Mouse (Mus musculus) hindbrain, embryonic 13.5 days (tissue): ENCODE data around the gene Nxf1. TPM values are rescaled to one million over a fixed set of nuclear protein-coding genes. Genes with fewer than 3 reads are reported as not detected.
"Not testable (repeated sequence)": the region's sequence is repeated elsewhere in the genome, so short reads cannot be mapped to it uniquely, and the experiment has no call there.

Experiments
- ATAC-seq: fragments of 200-750 bp; cut with Nextera tagmentation; 2 replicates; pipeline ENCODE4 v1.8.0; 2017; ENCODE audit warnings: moderate TSS enrichment; ENCODE audit not compliant: low FRiP score
- H3K27ac ChIP-seq: fragments of 300-500 bp; sonication (generic); 2 replicates; pipeline ENCODE4 v1.5.1; 2015; ENCODE audit warnings: inconsistent platforms, mild to moderate bottlenecking, moderate library complexity
- H3K27me3 ChIP-seq: fragments of 300-500 bp; sonication (generic); 2 replicates; pipeline ENCODE4 v1.6.1; 2015; ENCODE audit warnings: mild to moderate bottlenecking, inconsistent platforms
- H3K36me3 ChIP-seq: fragments of 300-500 bp; sonication (generic); 2 replicates; pipeline ENCODE4 v1.6.1; 2015; ENCODE audit warnings: mild to moderate bottlenecking, inconsistent platforms
- H3K4me1 ChIP-seq: fragments of 300-500 bp; sonication (generic); replicated peaks from 2 replicates; pipeline ENCODE4 v1.6.1; 2015; ENCODE audit warnings: inconsistent platforms
- H3K4me2 ChIP-seq: fragments of 300-500 bp; sonication (generic); 2 replicates; pipeline ENCODE4 v1.6.1; 2015; ENCODE audit warnings: inconsistent platforms, mild to moderate bottlenecking, moderate library complexity
- H3K4me3 ChIP-seq: fragments of 300-500 bp; sonication (generic); 2 replicates; pipeline ENCODE4 v1.5.1; 2015; ENCODE audit warnings: mild to moderate bottlenecking, inconsistent platforms
- H3K9ac ChIP-seq: fragments of 300-500 bp; sonication (generic); 2 replicates; pipeline ENCODE4 v1.6.1; 2015; ENCODE audit warnings: mild to moderate bottlenecking, inconsistent platforms
- H3K9me3 ChIP-seq: fragments of 300-500 bp; sonication (generic); 2 replicates; pipeline ENCODE4 v1.6.1; 2016; ENCODE audit warnings: inconsistent platforms
- WGBS: fragments of 180-500 bp; shearing (Covaris S2); methylation state at CpG from one replicate; pipeline ENCODE4 v1.1.7; 2015; 5-methylcytosine and 5-hydroxymethylcytosine counted together
- polyA plus RNA-seq: library from polyadenylated mRNA; unstranded; fragments of >200 nt; fragmentation: Nextera tagmentation; extraction: Ambion mirVana; gene quantifications from 2 replicates; pipeline ENCODE4 v1.2.1, GENCODE M21; 2015

Gene Nxf1
- polyA plus RNA-seq, 1 experiment from 2014 or later: 170 TPM

DNA sequence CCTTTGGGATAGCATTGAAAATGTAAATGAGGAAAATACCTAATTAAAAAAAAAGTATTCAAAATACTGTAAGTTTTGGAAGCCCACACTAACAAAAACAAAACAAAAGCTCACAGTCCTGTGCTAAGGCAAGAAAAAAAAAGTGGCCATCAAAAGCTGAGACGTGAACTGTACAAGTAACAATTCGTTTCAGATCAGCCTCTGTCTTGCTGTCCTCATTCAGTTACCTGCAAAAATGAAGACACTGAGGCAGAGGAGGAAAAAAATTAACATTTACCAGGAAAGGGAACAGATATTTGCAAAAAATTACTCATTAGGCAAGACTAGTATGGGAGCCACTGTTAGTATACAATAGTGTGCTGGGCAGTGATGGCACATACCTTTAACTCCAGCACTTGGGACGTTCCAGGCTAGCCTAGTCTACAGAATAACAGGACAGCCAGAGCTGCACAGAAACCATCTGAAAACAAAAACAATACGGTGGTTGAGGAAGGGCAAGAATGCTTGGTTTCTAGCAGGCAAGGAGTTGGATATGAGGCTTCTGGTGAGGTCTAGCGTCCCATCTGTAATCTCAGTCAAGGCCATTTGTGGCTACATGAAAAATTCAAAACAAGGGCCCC is 29.3 kb upstream of the Nxf1 start:
- Histone ChIP-seq H3K4me1 (peaks cover 22% of the 10 kb centered on the region), H3K27ac (no peak overlapping the region), H3K9me3 (no peaks in the 10 kb centered on the region), H3K9ac (no peak overlapping the region), H3K36me3 (peaks cover 28% of the 10 kb centered on the region), H3K27me3 (no peaks in the 10 kb centered on the region; the same call in 1 of the 2 replicates), H3K4me2 (no peak overlapping the region), H3K4me3 (no peak overlapping the region)
- ATAC-seq: no peak
- whole genome bisulfite sequencing: 35% methylated on average over 5 of the region's 5 CpGs

DNA sequence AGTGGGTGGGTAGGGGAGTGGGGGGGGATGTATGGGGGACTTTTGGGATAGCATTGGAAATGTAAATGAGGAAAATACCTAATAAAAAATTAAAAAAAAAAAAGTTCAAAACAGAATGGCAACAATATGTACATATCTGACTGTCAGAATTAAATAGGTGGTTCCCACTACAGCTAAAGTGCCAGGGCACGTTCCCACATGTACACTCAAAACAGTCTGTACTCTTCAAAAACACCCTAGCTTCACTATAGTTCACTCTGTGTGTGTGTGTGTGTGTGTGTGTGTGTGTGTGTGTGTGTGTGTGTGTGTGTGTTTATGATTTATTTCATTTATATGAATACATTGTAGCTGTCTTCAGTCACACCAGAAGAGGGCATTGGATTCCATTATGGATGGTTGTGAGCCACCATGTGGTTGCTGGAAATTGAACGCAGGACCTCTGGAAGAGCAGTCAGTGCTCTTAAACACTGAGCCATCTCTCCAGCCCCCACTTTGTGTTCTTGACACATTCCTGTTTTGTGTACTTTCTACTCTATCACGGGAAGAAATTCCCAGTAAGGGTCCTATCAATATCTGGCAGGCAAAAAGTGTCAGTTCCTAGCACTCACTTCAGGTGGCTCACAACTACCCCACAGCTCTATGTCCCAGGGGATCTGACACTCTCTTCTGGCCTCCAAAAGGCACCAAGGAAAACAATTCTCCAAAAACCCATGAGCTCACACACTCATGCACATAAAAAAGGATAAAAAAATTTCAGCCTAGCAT is 28.4 kb upstream of the Nxf1 start:
- not testable (repeated sequence) for H3K9ac ChIP-seq, ATAC-seq, H3K9me3 ChIP-seq, H3K27ac ChIP-seq, H3K4me2 ChIP-seq, H3K27me3 ChIP-seq, H3K4me3 ChIP-seq
- Histone ChIP-seq H3K36me3 (peaks cover 28% of the 10 kb centered on the region), H3K4me1 (peaks cover 22% of the 10 kb centered on the region)
- 47% methylated on average over 3 of the region's 3 CpGs for WGBS

DNA sequence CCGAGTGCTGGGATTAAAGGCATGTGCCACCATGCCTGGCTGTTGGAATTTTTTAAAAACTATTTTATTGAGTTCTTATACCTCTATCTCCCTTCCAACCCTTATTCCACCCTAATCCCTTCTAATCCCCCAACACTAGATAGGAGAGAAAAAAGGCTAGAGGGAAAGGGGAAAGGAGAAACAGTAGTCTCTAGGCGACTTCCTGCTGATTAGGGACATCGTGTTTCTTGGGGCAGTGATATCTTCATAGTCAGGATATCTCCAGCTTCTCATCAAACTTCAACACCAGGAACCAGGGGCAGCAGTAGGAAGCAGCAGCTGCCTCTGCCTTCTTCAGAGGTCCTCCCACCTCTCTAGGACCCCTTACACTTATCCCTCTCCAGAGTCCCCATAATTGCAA is 22.5 kb upstream of the Nxf1 start:
- Histone ChIP-seq H3K4me1 (peaks cover 18% of the 10 kb centered on the region), H3K4me3 (no peak overlapping the region), H3K9ac (no peak overlapping the region), H3K27me3 (no peaks in the 10 kb centered on the region; the same call in 1 of the 2 replicates), H3K4me2 (no peak overlapping the region), H3K27ac (no peak overlapping the region), H3K36me3 (peaks cover 19% of the 10 kb centered on the region), H3K9me3 (no peaks in the 10 kb centered on the region)
- 80% methylated on average over 3 of the region's 3 CpGs for WGBS
- no peak for ATAC-seq

DNA sequence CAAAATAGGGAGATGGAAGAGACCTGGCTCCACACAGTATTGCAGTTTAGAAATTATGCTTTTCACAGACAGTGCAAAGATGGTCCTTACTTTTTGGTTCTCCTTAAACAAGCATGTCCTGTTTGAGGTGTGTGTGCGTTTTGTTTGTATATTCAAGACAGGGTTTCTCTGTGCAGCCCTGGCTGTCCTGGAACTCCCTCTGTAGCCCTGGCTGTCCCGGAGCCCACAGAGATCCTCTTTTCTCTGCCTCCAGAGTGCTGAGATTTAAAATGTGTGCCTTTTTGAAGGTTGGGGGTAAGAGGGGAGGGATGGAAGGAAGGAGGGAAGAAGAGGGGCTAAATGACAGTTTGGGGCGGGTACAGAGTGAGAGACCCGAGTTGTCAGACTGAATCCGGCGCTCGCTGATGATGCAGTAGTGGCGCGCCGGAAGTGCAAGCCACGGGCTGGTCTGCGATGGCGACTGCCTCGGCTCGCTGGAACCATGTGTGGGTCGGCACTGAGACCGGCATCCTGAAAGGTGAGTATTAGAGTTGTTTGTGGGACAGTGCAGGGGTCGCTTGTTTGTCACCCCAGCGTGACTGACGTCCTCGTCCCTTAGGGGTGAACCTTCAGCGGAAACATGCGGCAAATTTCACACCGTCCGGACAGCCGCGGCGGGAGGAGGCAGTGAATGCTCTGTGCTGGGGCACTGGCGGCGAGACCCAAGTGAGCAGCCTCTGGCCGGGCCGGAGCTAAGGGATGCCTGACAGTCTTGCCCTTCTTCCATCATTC is 21.3 kb upstream of the Nxf1 start, which contains the start of gene Wdr74:
Gene Wdr74, plus strand, starts transcription at position 439 of the 771 bp plus-strand sequence.
- Histone ChIP-seq H3K4me1 (peaks cover 22% of the 10 kb centered on the region), H3K27ac (peak within 1 kb of the TSS; percentile 81), H3K9ac (peak within 1 kb of the TSS; percentile 87), H3K4me2 (peak within 1 kb of the TSS; percentile 95), H3K27me3 (no peaks in the 10 kb centered on the region; the same call in 1 of the 2 replicates), H3K4me3 (peak within 1 kb of the TSS; percentile 85), H3K9me3 (no peaks in the 10 kb centered on the region), H3K36me3 (peaks cover 32% of the 10 kb centered on the region)
- WGBS: under 1% methylated on average over 32 of the region's 32 CpGs
- ATAC-seq: peak; percentile 94

DNA sequence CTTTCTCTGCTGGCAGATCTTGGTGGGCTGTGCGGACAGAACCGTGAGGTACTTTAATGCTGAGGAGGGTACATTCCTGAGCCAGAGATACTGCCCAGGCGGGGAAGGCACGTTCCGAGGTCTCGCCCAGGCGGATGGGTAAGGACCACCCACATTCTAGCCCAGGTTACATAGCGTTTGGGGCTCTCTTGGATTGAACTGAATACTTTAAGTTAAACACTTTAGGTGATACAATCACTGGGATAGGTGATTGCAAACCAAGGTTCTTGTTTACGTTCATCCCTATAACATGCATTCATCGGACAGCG is 20.8 kb upstream of the Nxf1 start:
- peaks cover 32% of the 10 kb centered on the region for H3K36me3 ChIP-seq
- peak overlapping the region; percentile 95 for H3K4me2 ChIP-seq
- H3K4me3 ChIP-seq: peak overlapping the region; percentile 85
- H3K9me3 ChIP-seq: no peaks in the 10 kb centered on the region
- peaks cover 27% of the 10 kb centered on the region for H3K4me1 ChIP-seq
- ATAC-seq: peak; percentile 49
- peak overlapping the region; percentile 87 for H3K9ac ChIP-seq
- H3K27me3 ChIP-seq: no peaks in the 10 kb centered on the region; the same call in 1 of the 2 replicates
- peak overlapping the region; percentile 81; the same call in 1 of the 2 replicates for H3K27ac ChIP-seq
- WGBS: 2% methylated on average over 11 of the region's 11 CpGs

DNA sequence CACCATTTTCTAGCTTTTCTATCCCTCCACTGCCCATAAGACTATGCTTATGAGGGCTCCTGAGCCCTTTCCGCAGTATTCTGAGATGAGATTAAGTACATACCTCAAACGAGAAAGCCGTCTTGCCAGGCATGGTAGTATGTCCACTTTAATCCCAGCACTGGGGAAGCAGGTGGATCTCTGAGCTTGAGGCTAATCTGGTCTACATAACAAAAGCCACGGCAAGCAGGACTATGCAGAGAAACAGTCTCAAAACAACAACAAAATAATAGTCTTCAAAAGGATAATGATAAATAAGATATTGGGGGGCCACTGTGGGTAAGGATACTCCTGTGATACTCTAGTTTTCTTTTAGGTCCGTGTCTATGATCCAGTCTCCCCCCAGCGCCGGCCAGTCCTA is 18.0 kb upstream of the Nxf1 start:
- ATAC-seq: no peak
- WGBS: 90% methylated on average over 7 of the region's 7 CpGs
- H3K36me3 ChIP-seq: peaks cover 44% of the 10 kb centered on the region
- H3K9ac ChIP-seq: no peak overlapping the region
- no peak overlapping the region for H3K4me3 ChIP-seq
- H3K9me3 ChIP-seq: no peaks in the 10 kb centered on the region
- H3K27ac ChIP-seq: no peak overlapping the region
- no peak overlapping the region for H3K4me2 ChIP-seq
- peaks cover 41% of the 10 kb centered on the region for H3K4me1 ChIP-seq
- H3K27me3 ChIP-seq: no peaks in the 10 kb centered on the region

DNA sequence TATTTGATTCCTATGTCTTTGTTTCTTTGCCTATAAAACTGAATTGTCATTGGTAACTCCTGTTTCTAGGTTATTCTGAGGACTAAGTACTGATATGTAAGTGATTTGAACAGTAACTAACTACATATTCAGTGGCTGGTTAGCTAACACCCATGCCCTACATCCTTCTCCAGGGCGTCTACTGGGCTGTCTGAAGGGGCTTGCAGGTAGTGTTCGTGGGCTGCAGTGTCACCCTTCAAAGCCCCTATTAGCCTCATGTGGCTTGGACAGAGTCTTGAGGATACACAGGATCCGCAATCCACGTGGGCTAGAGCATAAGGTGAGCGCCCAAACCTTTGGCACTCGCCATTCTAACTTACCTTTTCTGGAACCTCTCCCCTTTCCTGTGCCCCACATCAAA is 17.2 kb upstream of the Nxf1 start:
- no peaks in the 10 kb centered on the region for H3K9me3 ChIP-seq
- H3K4me3 ChIP-seq: no peak overlapping the region
- H3K27me3 ChIP-seq: no peaks in the 10 kb centered on the region
- ATAC-seq: no peak
- H3K4me1 ChIP-seq: peaks cover 41% of the 10 kb centered on the region
- H3K9ac ChIP-seq: no peak overlapping the region
- no peak overlapping the region for H3K4me2 ChIP-seq
- WGBS: 94% methylated on average over 6 of the region's 6 CpGs
- H3K27ac ChIP-seq: no peak overlapping the region
- peaks cover 51% of the 10 kb centered on the region for H3K36me3 ChIP-seq

DNA sequence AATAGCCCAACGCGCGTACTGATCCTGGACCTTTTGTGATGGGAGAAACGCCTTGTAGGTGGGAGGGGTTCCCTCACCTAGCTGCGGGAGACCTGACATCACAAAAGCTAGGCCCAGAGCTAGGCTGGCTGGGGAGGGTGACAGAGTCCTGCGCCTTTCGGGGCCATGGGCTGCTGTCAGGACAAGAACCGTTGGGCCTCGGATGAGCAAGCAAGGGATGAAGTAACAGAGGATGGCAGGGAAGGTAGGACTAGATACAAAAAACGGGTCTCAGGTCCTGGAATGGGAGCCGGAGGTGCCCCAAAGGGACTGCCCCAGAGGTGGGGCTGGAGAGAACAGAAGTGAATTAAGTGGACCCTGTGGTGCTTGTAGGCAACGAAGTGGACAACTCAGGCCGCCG is 16.3 kb upstream of the Nxf1 start, which contains the start of gene 1700092M07Rik:
Gene 1700092M07Rik, plus strand, starts transcription at position 116 of the 400 bp plus-strand sequence.
- Histone ChIP-seq H3K27me3 (no peaks in the 10 kb centered on the region), H3K27ac (peak within 1 kb of the TSS; percentile 96), H3K9ac (peak within 1 kb of the TSS; percentile 93), H3K4me3 (peak within 1 kb of the TSS; percentile 92), H3K4me2 (peak within 1 kb of the TSS; percentile 98), H3K36me3 (peaks cover 61% of the 10 kb centered on the region), H3K4me1 (peaks cover 36% of the 10 kb centered on the region), H3K9me3 (no peaks in the 10 kb centered on the region)
- 70% methylated on average over 14 of the region's 14 CpGs for WGBS
- ATAC-seq: no peak

DNA sequence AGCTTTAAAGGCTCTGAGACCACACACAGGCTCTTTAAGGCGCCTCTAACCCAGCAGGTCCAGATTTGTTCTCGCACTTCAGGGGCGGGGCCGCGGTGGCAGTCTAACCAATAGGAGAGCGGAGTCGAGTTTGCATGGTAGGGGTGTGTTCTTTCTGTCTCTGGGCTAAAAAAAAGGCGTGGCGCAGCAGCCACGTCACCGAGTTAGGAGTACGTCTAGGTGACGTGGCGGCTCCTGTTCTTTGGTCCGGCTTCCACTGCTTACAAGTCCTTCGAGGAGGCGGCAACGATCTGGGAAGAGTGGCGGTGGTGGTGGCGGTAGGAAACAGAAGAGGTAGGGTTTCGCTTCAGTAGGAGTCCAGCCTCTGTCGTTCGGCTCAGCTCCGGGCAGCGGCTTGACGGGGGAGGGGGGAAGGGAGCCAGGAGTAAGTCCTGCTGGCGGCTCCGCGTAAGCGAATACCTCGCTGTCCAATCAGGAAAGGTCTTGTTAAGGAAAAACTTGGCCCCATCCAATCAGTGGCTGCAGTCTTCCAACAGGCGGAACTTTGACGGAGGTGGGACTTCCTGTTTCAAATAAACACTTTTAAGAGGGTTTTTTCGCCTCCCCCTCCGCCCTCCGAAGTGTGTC is 15.5 kb upstream of the Nxf1 start, which contains the start of gene Stx5a:
Gene Stx5a, plus strand, starts transcription at position 171 of the 627 bp plus-strand sequence.
- under 1% methylated on average over 36 of the region's 36 CpGs for WGBS
- ATAC-seq: peak; percentile 99
- Histone ChIP-seq H3K4me1 (peaks cover 32% of the 10 kb centered on the region), H3K9ac (peak within 1 kb of the TSS; percentile 93), H3K9me3 (no peaks in the 10 kb centered on the region), H3K4me2 (peak within 1 kb of the TSS; percentile 98), H3K36me3 (peaks cover 69% of the 10 kb centered on the region), H3K27ac (peak within 1 kb of the TSS; percentile 96), H3K27me3 (no peaks in the 10 kb centered on the region), H3K4me3 (peak within 1 kb of the TSS; percentile 92)

DNA sequence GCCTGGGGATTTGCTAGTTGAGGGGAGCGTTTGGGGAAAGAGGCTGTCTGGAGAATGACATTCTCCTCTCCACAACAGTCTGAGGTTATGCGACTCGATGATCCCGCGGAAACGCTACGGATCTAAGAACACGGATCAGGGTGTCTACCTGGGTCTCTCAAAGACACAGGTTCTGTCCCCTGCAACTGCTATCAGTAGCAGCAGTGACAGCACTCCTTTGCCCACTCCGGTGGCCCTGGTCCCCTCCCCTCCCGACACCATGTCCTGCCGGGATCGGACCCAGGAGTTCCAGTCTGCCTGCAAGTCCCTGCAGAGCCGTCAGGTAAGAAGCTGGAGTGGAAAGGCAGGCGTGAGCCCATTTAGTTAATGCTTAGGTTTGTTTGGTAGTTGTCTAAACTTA is 14.7 kb upstream of the Nxf1 start:
- Histone ChIP-seq H3K27me3 (no peaks in the 10 kb centered on the region), H3K4me1 (peaks cover 25% of the 10 kb centered on the region), H3K9me3 (no peaks in the 10 kb centered on the region), H3K36me3 (peaks cover 76% of the 10 kb centered on the region), H3K4me2 (peak overlapping the region; percentile 98), H3K27ac (peak overlapping the region; percentile 96), H3K9ac (peak overlapping the region; percentile 93), H3K4me3 (peak overlapping the region; percentile 92)
- no peak for ATAC-seq
- whole genome bisulfite sequencing: 21% methylated on average over 14 of the region's 14 CpGs

DNA sequence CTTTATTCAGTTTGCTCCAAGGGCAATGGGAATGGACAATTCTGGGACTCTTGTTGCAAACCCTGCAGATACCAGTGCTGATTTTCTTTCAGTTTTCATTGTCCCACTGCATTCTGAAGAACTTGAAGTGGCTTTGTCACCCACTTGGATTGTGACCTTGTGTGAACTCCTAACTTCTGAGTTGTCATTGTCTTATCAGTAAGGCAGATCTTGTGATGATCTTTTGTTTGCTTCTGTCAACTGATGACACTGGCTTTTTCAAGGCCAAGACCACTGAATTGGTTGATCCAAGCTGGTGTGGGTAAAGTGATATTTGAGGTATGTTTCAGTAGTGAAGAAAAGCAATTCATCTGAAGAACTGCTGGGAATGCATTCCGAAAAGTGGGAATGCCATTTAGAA is 11.5 kb upstream of the Nxf1 start:
- no peak overlapping the region for H3K27ac ChIP-seq

DNA sequence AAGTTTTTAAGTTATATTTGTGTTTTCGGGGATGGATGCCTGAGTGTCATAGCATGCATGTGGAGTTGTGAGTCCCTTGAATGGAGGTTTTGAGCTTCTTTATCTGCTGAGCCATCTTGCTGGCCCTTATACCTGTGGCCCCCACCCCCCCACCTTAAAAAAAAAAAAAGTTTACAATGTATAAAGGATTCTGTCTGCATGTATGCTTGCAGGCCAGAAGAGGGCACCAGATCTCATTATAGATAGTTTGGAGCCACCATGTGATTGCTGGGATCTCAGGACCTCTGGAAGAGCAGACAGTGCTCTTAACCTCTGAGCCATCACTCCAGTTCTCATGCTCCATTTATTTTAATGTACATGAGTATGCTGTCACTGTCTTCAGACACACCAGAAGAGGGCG is 9.5 kb upstream of the Nxf1 start:
- WGBS: 66% methylated on average over 2 of the region's 2 CpGs
- Histone ChIP-seq H3K27me3 (no peaks in the 10 kb centered on the region), H3K4me1 (peaks cover 9% of the 10 kb centered on the region), H3K4me3 (no peak overlapping the region), H3K36me3 (peaks cover 95% of the 10 kb centered on the region), H3K27ac (no peak overlapping the region), H3K9me3 (no peaks in the 10 kb centered on the region), H3K9ac (no peak overlapping the region), H3K4me2 (no peak overlapping the region)
- no peak for ATAC-seq

More for the DNA sequence above, 11.5 kb upstream of the Nxf1 start:
- Histone ChIP-seq H3K27me3 (no peaks in the 10 kb centered on the region), H3K36me3 (peaks cover 79% of the 10 kb centered on the region), H3K4me3 (no peak overlapping the region), H3K4me1 (peaks cover 21% of the 10 kb centered on the region), H3K4me2 (no peak overlapping the region), H3K9ac (no peak overlapping the region), H3K9me3 (no peaks in the 10 kb centered on the region)
- 94% methylated on average over 1 of the region's 1 CpGs for WGBS
- ATAC-seq: no peak
